Mouse (Mus musculus): ENCODE measurements around the gene Msh3. TPM values are rescaled to one million over a fixed set of nuclear protein-coding genes. Genes with fewer than 3 reads are reported as not detected.

Gene Msh3
- total RNA-seq, 2 experiments from 2014 or later = 9.5 to 11.3 TPM

Other genes starting within 250 kb of the Msh3 start
- gene Rasgrf2, start 223.3 kb downstream of the Msh3 start, total RNA-seq (2021) = 1 to 10 TPM; 7.0 to 9.7 TPM
- gene Gm20379, start 49.0 kb downstream of the Msh3 start, total RNA-seq (2021) = not detected
- gene Dhfr, start 277 bp downstream of the Msh3 start, total RNA-seq (2021) = 1 to 10 TPM in 1 of 2 experiments, under 1 TPM in 1; 0.87 to 1.2 TPM
- gene Ankrd34b, start 70.9 kb upstream of the Msh3 start, total RNA-seq (2021) = under 1 TPM in 1 of 2 experiments, not detected in 1; 0.08 TPM
- gene Fam151b, start 129.0 kb upstream of the Msh3 start, total RNA-seq (2021) = 1 to 10 TPM; 1.8 to 2.5 TPM
- 10 to 100 TPM; 11.4 to 12.4 TPM for gene Zfyve16, start 175.9 kb upstream of the Msh3 start, total RNA-seq (2021)
- gene Spz1, start 221.2 kb upstream of the Msh3 start, total RNA-seq (2021) = not detected